Mouse (Mus musculus): Measurements from ENCODE around the gene Ddx11. TPM values are rescaled to one million over a fixed set of nuclear protein-coding genes. Genes with fewer than 3 reads are reported as not detected.

The Ddx11 gene
- 10 to 100 TPM; 15.6 to 15.7 TPM for total RNA-seq (2021)
- long read RNA-seq, experiment 1, full-length matches to known transcripts: 1 of 9 reads
- long read RNA-seq, experiment 1, partial matches to known transcripts: 1 of 9 reads
- long read RNA-seq, experiment 1, other reads (novel, unspliced or antisense): 7 of 9 reads
- long read RNA-seq, experiment 2, full-length matches to known transcripts: 6 of 20 reads
- long read RNA-seq, experiment 2, partial matches to known transcripts: 1 of 20 reads
- long read RNA-seq, experiment 2, other reads (novel, unspliced or antisense): 13 of 20 reads

DNA sequence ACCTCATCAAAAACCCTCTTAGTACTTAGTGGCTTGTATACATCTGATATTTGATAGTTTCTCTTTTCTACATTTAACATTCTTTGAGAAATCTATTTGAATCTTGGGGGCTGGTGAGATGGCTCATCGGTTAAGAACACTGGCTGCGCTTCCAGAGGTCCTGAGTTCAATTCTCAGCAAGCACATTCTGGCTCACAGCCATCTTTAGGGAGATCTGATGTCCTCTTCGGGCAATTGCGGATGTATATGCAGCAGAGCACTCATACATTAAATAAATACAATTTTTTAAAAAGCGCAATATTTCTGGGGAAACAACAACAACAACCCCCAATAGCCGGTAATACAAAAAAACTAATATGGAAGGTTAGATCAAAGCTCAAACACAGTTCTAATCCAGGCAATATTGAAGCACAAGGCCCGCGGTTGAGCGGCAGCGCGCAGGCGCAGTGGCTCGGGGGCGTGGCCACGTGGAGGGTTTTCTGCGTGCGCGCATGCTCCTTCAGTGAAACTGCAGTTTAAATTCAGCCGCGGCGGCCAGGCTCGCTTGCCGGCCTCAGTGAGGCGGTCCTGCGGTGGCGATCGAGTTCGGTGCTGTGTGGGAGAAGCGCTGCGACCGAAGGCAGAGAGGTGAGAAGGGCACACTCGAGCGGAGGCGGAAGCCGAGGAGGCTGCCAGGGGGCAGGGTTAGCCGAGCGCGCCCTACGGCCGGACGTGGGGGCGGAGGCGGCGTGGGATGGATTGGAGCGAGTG, at the start of gene Ddx11:
TSS of gene Ddx11 (plus strand) at position 455 of the 750 bp plus-strand sequence.
- DNase-seq (ENCODE audit: low spot score in 2 of 2): peak; percentile 89 to 91

DNA sequence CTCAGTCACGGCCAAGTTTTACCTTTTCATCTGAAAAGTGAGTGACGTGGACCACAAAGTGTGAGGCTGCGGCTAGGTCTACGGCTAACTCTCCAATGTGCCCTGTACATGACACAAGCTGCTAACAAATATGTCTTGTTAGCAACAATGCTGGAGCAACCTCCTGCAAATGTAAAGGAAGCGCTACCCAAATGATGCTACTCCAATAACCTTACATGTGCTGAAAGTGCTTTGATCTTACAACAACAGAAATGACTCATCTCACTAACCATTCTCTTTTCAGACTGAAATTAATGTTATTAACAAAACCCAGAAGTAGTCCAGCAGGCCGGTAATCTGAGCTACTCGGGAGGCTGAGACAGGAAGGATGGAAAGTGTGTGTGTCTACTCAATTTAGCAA, 49.3 kb upstream of the Ddx11 start:
- DNase-seq (ENCODE audit: low spot score in 2 of 2): no peak

DNA sequence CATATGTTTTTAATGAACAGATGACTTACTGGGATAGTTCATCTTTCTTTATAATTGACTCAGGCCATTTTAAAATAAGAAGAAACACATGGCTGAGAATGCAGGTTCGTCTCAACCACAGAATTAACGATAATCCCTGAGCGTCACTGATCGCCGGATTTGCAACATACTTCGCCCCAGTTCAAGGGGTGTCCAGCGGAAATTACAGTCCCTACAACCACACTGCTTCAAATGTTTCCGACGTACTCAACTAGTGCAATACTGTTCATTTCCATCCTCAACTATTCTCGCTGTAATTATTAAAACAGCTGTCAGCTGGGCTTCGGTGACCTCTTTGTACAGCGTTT, 47.5 kb upstream of the Ddx11 start:
- no peak for DNase-seq (ENCODE audit: low spot score in 2 of 2)

DNA sequence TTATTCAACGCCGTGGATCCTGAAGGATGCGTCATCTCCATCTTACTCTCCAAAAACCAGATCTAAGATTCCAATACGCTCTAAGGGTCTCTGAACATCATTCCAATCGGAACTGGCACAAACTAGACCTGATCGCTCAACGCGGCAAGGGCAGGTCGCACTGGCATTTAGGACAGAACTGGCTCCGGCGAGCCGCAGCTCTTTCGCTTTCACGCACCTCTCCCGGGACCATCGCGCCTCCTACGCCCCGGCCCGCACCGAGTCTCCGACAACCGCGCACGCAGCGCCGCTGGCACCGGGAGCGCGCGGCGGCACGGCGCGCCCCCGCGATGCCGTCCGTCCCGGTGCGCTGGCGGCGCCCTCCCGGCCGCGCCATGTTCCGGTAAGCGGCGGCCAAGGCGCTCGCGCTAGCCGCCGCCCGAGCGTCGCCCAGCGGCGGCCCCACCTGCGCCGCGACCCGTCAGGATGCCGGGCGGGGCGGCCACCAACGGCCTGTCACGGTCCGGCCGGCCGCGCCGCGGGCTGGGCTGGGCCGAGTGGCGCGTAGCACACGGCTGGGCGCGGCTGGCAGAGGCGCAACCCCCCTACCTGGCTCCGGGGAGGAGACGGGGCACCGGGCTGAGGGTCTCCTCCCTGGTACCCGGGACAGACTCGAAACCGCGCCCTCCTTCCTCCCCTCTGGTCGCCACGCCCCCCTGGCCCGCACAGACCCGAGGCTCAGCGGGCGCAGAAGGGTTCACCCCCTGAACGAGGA, 47.0 kb upstream of the Ddx11 start:
- no peak for DNase-seq (ENCODE audit: low spot score in 2 of 2)

DNA sequence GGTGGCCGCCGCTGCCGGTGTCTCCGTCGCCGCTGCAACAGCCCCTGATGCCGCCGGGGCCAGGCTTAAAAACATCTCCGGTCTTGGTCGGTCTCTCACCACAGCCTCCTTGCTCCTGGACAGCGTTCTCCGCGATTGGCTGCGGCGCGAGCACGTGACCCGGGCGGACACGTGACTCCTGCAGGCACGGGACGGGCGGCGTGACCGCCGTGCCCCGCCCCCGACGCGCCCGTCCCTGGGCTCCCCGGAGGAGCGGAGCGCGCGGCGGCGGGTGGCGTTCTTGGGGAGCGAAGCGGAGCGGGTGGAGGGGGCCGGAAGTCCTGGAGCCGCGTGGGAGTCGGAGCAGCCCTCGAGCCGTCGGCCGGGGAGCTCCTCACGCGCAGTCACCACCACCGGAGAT, 46.4 kb upstream of the Ddx11 start, which contains the start of gene Ankrd12:
TSS of gene Ankrd12 (minus strand) at position 156 of the 400 bp plus-strand sequence.
- peak; percentile 89 to 93 for DNase-seq (ENCODE audit: low spot score in 2 of 2)

DNA sequence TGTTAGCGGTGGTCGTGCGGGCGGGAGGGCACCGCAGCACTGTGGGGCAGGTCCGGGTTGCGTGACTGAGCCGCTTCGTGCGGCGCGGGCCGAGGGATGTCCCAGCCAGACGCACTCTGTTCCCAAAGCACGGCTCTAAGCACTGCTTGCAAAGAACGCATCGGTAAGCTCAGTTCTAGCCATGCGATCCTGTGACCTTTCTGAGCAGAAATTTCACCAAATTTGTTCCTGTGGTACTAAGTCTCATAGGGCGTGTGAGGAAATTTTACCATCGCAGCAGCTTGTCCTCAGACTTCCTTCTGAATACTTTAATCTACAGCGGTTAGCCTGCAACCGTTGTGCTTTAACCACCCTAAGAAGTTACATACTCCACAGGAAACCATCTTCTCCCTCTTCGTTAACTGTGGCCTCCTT, 45.9 kb upstream of the Ddx11 start:
- DNase-seq (ENCODE audit: low spot score in 2 of 2): no peak

DNA sequence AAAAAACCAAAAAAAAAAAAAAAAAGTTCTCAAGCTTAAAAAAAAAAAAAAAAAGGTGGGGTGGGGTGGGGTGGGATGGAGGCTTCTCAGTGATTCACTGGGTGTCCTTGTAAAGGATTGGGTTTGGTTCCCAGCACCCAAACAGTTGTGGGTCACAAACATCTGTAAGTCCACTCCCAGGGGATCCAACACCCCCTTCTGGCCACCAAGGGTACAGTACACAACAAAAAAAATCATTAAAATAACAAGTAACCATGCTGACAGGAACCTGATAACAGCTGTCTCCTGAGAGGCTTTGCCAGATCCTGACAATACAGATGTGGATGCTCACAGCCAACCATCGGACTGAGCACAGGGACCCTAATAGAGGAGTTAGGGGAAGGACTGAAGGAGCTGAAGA, 38.8 kb upstream of the Ddx11 start:
- DNase-seq (ENCODE audit: low spot score in 2 of 2): no peak

DNA sequence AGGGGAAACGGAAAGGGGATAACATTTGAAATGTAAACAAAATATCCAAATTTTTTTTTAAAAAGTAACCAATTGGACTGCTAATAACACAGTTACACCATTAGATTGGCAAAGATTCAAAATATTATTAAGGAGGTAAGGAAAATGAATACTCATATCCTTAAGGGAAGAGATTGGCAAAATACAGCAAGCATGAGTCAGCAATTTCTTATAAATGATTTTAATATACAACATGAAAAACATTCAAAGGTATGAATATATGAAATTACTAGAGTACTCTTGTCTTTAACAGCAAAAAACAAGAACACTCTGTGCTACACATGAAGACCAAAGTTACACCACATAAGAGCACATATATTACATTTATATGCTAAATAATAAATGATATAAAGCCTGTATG, 38.3 kb upstream of the Ddx11 start:
- no peak for DNase-seq (ENCODE audit: low spot score in 2 of 2)

DNA sequence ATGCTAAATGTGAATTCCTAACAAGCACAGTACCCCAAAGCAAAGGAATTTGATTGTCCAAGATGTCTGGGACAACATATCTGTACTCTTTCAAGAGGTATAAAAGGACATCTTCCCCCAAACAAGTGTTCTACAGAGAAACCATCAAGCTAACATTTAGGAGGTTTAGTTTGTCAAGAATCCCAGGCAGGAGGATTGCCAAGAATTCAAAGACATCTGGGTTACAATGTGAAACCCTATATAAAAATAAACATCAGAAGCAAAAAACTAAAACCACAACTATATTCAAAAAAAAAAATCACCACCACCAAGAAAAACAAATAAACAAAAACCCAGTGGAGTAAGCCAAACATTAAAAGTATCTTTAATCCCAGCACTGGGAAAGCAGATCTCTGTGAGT, 33.1 kb upstream of the Ddx11 start:
- DNase-seq (ENCODE audit: low spot score in 2 of 2): no peak

DNA sequence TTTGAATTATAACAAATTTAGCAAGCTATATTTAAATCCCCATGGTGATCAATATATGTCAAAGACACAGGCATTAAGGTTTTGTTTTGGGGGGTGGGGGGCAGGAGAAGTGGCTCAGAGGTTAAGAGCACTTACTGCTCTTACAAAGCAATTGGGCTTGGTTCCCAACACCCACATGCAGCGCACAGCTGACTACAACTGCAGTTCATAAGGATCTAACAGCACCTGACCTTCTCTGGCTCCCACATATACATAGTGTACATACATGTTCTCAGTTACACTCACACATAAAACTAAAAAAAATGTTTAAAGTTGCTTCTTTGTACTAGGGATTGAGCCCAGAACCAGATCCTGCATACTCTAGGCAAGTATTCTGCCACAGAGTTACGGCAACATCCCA, 31.9 kb upstream of the Ddx11 start:
- no peak for DNase-seq (ENCODE audit: low spot score in 2 of 2)

DNA sequence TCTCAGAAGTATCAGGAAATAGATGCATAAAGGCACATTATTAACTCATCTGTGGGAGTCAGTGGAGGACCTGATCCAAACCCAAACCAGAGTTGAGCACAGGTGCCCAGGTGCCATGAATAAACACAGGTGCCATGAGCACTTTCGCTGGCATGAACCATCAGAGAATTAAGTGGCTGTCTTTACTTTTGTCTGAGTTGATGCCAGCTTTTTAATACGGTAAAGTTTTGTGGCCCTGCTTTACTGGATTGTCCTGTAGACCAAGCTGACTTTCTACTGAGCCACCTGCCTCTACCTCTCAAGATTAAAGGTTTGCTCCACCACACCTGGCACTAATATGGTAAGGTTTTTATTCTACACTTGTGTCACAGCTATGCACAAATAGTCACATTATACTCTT, 31.3 kb upstream of the Ddx11 start:
- DNase-seq (ENCODE audit: low spot score in 2 of 2): no peak

DNA sequence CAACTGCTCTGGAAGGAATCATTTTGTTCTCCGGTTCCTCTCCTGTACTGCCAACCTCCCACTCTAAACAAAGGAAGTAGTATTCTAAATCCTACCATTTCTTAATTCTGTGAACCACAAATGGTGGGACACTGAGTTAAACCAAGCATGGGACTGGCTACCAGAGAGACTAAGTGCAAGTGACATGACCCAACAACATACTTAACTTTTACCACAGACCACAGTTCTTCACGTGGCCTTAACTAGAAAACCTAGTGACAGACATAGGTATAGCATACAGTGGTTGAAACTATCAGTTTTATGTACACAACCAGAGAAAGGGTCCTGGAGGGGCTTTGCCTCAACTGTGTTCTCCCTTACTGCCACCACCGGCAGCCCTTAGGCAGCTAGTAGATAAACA, 30.7 kb upstream of the Ddx11 start:
- no peak for DNase-seq (ENCODE audit: low spot score in 2 of 2)

DNA sequence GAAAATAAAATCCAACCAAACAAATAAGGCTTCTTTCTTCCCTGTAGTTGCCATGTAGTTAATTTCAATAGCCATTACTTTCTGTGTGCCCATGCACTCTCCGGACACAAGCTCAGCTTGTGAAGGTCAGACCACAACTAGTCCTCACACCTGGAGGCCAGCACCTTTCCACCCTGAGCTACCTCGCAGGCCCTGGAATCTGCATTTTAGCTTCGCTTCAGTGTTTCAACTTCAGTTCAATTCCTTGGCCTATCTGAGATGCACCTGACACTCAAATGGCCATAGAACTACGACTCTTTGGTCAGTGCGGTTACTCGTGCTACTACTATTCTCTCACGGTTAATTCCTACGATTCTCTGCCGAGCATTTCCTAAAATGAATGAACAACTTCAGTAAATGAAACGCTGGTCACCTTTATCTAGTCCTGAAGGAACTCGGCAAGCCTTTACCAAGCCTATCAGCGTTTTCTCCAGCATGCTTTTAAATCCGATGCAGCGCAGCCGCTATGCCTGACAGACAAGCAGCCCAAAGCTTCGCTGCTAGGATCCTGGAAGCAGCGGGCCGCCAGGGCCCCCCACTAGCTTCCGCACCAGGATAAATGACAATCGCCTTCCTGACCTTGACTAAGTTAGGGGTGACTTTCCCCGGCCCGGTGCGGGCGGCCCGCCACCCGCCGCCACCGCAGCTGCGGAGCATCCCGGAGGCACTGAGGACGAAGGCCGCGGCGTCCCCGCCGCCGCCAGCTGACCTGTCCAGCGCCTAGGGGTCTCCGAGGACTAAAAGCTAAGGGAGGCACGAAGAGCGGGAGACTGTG, 22.5 kb upstream of the Ddx11 start:
- peak in 1 of 2 experiments; percentile 39 for DNase-seq (ENCODE audit: low spot score in 2 of 2)

DNA sequence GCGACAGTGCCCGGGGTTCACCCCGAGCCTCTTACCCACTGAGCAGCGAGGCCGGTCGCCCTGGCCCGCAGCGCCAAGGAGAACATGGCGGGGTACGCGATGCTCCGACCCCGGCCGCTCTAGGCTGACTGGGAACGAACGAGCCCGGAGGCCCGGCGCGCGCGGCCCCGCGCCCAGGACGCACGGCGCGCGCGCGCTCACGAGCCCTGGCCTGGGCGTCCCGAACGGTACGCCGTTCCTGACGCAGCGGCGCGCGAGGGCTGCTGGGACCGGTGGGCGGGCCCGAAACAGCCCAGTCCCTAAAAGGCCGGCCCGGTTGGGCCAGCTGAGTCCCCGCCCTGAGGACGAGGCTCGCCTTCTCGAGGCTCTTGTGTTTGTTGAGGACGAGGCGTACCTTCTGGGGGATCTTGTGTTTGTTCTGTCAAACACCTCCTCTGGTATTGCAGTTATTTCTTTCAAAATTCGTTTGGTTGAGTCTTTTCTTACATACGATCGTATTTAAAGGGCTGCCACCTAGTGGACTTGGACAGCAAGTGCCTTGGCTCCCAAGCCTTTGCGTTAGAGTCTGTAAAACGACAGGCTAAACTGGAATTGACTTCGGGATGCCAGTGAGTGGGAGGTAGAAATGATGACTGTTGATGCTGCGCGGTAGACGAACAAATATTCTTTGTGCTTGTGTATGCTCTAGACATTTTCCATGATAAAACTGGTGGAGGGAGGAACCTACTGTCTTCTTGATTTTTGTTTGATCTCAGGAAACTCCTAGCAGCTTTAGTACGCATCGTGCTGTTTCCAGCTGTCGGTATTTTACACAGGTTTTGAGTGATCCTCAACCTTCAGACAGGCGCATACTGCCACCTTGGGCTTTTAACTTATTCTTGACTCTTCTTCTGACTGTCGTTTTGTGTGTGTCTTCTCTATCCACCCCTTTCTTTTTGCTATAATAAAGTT, 21.7 kb upstream of the Ddx11 start, which contains the start of gene Ndufv2:
TSS of gene Ndufv2 (minus strand) at position 180 of the 951 bp plus-strand sequence.
- peak; percentile 82 to 88 for DNase-seq (ENCODE audit: low spot score in 2 of 2)

DNA sequence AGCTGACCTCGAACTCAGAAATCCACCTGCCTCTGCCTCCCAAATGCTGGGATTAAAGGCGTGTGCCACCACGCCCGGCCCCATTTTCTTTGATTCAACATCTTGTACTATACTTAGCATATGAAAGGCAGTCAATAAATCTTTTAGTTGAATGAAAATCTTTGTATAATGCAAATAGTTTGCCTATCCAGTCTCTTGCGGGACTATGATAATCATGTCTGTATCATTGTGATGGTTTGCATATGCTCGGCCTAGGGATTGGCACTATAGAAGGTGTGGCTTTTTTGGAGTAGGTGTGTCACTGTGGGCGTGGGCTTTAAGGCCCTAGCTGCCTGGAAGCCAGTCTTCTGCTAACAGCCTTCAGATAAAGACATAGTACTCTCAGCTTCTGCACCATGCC, 19.2 kb upstream of the Ddx11 start:
- no peak for DNase-seq (ENCODE audit: low spot score in 2 of 2)

DNA sequence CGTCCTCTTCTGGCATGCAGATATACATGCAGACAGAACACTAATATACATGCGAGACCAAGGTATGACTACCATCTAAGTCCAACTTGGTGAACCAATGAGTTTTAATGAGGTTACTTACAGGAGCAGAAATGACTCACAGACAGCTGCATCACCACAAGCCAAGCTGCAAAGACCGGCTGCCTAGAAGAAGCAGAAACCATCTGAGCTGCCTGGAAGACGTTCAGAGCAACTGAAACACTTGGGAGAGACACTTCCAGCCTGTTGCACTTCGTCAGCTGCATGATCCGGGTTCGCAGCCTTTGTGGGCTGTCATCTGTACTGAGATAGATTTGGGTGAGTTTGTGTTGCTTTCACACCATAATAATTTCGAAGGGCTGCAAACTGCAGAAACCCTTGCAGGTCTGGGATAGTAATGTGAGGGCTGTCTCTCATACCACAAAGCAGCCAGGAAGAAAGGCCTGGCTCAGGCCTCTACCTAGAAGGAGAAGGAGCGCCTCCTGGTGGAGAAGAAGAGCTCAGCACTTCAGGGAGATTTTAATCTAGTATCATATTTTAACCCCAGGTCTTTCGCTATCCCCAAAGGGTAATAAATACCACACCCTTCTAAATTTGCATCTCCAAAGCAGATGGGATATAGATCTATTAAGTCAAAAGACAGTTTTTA, 16.6 kb upstream of the Ddx11 start:
- peak in 1 of 2 experiments; percentile 45 for DNase-seq (ENCODE audit: low spot score in 2 of 2)

DNA sequence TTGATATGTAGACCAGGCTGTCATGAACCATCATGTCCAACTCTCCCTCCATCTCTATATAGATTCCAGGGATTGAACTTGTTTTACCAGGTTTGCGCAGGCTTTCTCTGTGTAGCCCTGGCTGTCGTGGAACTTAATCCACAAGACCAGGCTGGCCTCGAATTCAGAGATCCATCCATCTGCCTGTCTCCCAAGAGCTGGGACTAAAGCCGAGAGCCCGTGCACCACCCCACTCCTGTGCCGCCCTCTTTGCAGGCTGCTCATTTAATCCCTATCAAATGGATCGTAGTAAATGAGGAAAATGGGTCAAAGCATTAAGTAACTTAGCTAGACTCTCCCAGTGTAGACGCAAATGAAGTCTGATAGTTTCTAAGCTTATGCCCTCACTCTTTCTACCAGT, 15.9 kb upstream of the Ddx11 start:
- no peak for DNase-seq (ENCODE audit: low spot score in 2 of 2)

DNA sequence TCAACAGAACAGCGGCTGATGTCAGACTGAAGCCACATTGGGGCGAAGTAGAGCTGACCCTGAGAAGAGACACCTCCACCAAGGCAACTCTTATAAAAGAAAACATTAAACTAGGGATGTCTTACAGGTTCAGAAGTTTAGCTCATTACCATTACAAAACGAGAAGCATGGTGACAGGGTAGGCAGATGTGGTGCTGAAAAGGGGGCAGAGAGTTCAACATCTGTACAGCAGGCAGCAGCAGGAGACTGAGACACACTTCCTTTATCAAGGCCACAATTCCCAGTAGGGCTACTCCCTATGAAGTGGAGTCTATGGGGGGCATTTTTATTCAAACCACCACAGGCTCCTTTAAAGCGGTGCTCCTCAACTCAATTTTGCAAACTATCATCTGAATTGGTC, 15.1 kb upstream of the Ddx11 start:
- no peak for DNase-seq (ENCODE audit: low spot score in 2 of 2)

DNA sequence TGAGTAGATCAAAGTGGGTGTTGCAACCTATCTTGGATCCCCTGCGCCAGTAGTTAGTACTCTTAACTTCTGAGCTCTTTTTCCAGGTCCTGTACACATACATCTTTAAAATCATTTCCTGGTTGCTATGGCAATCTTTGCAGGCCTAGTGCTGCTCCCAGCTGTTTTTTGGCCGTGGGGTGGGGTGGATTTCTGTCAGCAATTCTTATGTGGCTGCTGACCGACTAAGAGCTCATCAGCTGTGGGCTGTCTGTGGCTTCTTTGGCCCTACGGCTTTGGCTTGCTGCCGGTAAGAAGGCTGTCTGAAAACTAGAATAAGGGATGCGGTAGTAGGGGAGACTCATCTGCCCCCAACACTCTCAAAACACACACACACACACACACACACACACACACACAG, 12.6 kb upstream of the Ddx11 start:
- no peak for DNase-seq (ENCODE audit: low spot score in 2 of 2)

Measured in adrenal gland, postnatal 4 days (tissue).